Mouse (Mus musculus): ENCODE data around the gene Hacd2. TPM values are rescaled to one million over a fixed set of nuclear protein-coding genes. Genes with fewer than 3 reads are reported as not detected.

Gene Hacd2
- polyA plus RNA-seq, 1 experiment from 2014 or later: 103 TPM

GRCm38 (mm10) chr16:35038343-35039057, 16.3 kb downstream of the Hacd2 start:
- no peak overlapping the region for H3K27ac ChIP-seq
- H3K36me3 ChIP-seq: peaks cover 36% of the 10 kb centered on the region
- H3K9ac ChIP-seq: no peak overlapping the region
- H3K9me3 ChIP-seq (replicated peaks): no peaks in the 10 kb centered on the region
- H3K4me1 ChIP-seq: peaks cover 25% of the 10 kb centered on the region
- no peak for ATAC-seq (replicated peaks; ENCODE audit: low FRiP score)
- H3K4me3 ChIP-seq (replicated peaks): no peak overlapping the region
- H3K27me3 ChIP-seq: no peaks in the 10 kb centered on the region
- WGBS: 10% methylated on average over 4 of the region's 4 CpGs
- H3K4me2 ChIP-seq: no peak overlapping the region

DNA sequence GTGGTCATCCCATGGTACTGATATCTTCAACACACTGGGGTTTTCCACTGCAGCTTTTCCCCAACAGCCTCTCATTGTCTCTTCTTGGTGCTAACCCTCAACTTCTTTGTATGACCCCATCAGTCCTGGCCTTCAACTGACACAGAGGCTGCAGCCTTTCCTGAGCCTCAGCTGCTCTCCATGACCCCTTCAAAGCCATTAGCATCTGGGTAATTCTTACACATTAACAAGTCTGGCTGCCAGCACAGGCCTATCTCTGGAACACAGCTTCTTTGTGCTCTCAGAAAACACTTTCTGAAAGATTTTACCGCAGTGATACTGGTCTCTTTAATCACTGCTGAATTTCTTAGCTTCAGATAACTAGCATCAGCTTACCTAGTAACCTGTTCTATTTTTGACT, 17.9 kb downstream of the Hacd2 start:
- H3K9ac ChIP-seq: no peak overlapping the region
- no peak overlapping the region for H3K4me2 ChIP-seq
- peaks cover 15% of the 10 kb centered on the region for H3K4me1 ChIP-seq
- ATAC-seq (replicated peaks; ENCODE audit: low FRiP score): no peak
- peak overlapping the region; percentile 13; the same call in 1 of the 2 replicates for H3K27ac ChIP-seq
- H3K4me3 ChIP-seq (replicated peaks): no peak overlapping the region
- H3K9me3 ChIP-seq (replicated peaks): no peaks in the 10 kb centered on the region
- WGBS: 65% methylated on average over 1 of the region's 1 CpGs
- H3K27me3 ChIP-seq: no peaks in the 10 kb centered on the region
- peaks cover 36% of the 10 kb centered on the region for H3K36me3 ChIP-seq

DNA sequence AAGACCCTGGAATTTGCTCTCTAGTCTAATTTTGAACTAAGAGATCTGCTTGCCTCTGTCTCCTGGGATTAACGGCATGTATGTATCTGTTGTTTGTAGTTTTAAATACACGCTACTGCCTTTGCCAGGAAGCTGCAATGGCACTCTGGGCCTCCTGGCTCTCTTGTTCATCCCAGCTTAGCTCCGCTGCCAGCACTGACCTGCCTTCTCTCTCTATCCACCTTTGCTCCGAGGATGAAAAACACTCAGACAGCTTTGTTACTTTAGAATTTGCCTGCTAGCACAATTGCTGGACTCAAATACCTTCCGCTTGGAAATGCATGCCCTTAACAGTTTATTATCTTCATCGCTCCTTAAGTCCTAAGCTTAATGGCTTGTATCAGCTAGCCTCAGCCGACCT, 18.8 kb downstream of the Hacd2 start:
- no peaks in the 10 kb centered on the region for H3K9me3 ChIP-seq (replicated peaks)
- no peak overlapping the region for H3K4me3 ChIP-seq (replicated peaks)
- ATAC-seq (replicated peaks; ENCODE audit: low FRiP score): no peak
- H3K9ac ChIP-seq: no peak overlapping the region
- no peak overlapping the region for H3K27ac ChIP-seq
- peaks cover 30% of the 10 kb centered on the region for H3K36me3 ChIP-seq
- 86% methylated on average over 7 of the region's 7 CpGs for WGBS
- no peak overlapping the region for H3K4me2 ChIP-seq
- peaks cover 15% of the 10 kb centered on the region for H3K4me1 ChIP-seq
- H3K27me3 ChIP-seq: no peaks in the 10 kb centered on the region

DNA sequence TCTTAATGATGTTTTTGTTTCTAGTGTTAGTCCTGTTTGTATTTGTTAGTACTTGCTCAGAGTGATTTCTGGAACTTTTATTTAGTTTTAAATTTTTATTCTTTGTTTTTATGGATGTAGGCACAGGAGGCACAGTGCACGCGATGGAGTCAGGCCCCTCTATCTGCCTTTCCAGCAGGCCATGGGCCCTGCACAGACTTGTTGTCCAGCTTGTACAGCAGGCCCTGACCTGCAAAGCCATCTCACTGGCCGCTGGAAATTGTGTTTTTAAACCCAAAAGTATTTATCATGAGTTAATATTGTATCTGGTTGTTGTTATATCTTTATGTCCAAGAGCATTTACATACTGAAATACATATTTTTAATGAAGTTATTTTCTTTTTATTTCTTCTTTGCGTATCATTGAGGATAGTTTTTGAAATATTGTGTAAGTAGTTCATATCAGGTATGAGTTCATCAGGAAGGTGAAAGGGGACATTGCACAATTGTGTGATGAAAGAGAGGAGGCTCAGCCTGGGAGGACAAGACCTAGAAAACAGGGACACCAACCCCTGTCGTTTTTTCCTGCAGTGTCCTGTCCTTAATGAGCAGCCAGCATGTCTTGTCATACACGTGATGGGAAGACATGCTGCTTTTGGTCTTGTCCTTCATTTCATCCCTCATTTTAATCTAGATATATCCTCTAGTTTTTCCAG, 24.0 kb downstream of the Hacd2 start:
- Histone ChIP-seq H3K27ac (no peak overlapping the region), H3K27me3 (no peaks in the 10 kb centered on the region), H3K4me1 (peaks cover 4% of the 10 kb centered on the region; the same call in 1 of the 2 replicates), H3K36me3 (peaks cover 18% of the 10 kb centered on the region; the same call in 1 of the 2 replicates), H3K9ac (no peak overlapping the region), H3K9me3 (replicated peaks) (no peaks in the 10 kb centered on the region), H3K4me3 (replicated peaks) (no peak overlapping the region), H3K4me2 (no peak overlapping the region)
- WGBS: 83% methylated on average over 6 of the region's 6 CpGs
- ATAC-seq (replicated peaks; ENCODE audit: low FRiP score): no peak

DNA sequence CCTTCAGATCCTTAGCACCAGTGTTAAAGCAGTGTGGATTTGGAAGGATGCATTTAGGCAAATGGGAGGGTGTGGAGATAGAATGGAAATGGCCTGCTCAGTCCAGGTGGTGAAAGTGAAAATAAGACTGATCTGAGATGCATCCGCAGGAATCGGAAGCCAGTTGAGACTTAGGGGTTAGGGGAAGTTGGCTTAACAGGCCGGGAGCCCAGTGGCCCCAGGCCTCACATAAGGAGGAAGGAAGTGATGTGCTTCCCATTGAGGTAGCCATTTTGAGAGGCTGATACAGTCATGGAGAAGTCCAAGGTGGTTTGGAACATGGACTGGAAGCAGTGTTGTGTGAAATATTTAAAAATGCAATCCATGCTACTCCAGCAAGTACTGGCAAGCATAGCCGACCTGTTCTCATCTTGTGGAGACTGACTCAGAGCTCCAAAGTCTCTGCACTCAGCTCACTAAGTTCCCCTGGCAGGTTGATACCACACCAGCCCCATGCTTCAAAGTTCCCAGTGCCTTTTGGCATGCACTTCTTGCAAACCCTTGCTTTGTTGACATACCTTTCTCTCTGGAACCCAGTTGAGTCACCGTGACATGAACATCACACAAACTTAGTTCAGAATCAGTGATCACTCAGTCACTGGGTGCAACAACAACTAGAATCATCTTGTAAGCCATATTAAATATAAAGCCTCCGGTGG, 25.2 kb downstream of the Hacd2 start:
- Histone ChIP-seq H3K9ac (no peak overlapping the region), H3K27me3 (no peaks in the 10 kb centered on the region), H3K36me3 (peaks cover 7% of the 10 kb centered on the region; the same call in 1 of the 2 replicates), H3K27ac (no peak overlapping the region), H3K4me2 (no peak overlapping the region), H3K4me1 (peaks cover 5% of the 10 kb centered on the region; the same call in 1 of the 2 replicates), H3K9me3 (replicated peaks) (no peaks in the 10 kb centered on the region), H3K4me3 (replicated peaks) (no peak overlapping the region)
- ATAC-seq (replicated peaks; ENCODE audit: low FRiP score): no peak
- 89% methylated on average over 6 of the region's 6 CpGs for WGBS

DNA sequence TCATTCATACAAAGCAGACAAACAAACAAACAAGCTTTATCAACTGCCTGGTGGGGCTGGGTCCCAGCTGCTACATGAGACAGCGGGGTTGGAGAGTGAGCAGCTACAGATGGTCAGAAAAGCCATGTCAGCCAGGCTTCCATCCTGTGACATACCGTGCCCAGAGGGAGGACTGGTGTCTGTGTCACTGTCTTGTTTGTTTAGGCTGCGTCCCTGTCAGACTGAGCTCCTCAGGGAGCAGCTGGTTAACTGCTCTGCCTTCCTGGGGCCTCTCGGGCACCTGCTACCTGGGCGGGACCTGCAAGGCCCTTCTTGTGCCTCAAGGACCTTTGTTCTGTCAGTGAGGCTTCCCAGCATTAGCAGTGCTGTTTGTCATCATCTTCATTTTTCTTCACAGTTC, 28.8 kb downstream of the Hacd2 start:
- Histone ChIP-seq H3K4me3 (replicated peaks) (no peak overlapping the region), H3K4me2 (no peak overlapping the region), H3K27ac (no peak overlapping the region), H3K9me3 (replicated peaks) (no peaks in the 10 kb centered on the region), H3K4me1 (peaks cover 5% of the 10 kb centered on the region; the same call in 1 of the 2 replicates), H3K9ac (no peak overlapping the region), H3K36me3 (no peaks in the 10 kb centered on the region), H3K27me3 (no peaks in the 10 kb centered on the region)
- WGBS: 44% methylated on average over 5 of the region's 5 CpGs
- ATAC-seq (replicated peaks; ENCODE audit: low FRiP score): peak; percentile 85

DNA sequence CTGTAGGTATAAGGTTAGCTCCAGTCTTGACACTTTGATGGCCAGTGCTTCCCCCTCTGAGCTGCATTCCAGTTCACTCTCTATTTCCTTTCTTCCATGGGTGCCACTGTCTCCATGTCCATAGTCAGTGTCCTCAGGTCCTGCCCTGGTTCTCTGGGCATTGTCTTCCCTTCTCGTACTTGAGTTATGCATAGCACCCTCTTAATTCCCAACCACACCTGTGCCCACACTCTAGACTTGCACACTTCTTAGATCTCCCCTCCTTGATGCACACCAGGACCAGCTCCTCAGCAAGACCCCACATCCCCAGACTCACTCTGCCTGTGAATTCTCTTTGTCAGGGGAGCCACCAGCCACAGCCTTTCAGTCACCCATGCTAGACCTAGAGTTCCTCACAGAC, 30.0 kb downstream of the Hacd2 start:
- H3K27ac ChIP-seq: no peak overlapping the region
- H3K4me1 ChIP-seq: peaks cover 7% of the 10 kb centered on the region; the same call in 1 of the 2 replicates
- whole genome bisulfite sequencing: 80% methylated on average over 1 of the region's 1 CpGs
- ATAC-seq (replicated peaks; ENCODE audit: low FRiP score): no peak
- no peaks in the 10 kb centered on the region for H3K36me3 ChIP-seq
- H3K27me3 ChIP-seq: no peaks in the 10 kb centered on the region
- no peak overlapping the region for H3K4me3 ChIP-seq (replicated peaks)
- H3K9me3 ChIP-seq (replicated peaks): no peaks in the 10 kb centered on the region
- no peak overlapping the region for H3K4me2 ChIP-seq
- H3K9ac ChIP-seq: no peak overlapping the region

DNA sequence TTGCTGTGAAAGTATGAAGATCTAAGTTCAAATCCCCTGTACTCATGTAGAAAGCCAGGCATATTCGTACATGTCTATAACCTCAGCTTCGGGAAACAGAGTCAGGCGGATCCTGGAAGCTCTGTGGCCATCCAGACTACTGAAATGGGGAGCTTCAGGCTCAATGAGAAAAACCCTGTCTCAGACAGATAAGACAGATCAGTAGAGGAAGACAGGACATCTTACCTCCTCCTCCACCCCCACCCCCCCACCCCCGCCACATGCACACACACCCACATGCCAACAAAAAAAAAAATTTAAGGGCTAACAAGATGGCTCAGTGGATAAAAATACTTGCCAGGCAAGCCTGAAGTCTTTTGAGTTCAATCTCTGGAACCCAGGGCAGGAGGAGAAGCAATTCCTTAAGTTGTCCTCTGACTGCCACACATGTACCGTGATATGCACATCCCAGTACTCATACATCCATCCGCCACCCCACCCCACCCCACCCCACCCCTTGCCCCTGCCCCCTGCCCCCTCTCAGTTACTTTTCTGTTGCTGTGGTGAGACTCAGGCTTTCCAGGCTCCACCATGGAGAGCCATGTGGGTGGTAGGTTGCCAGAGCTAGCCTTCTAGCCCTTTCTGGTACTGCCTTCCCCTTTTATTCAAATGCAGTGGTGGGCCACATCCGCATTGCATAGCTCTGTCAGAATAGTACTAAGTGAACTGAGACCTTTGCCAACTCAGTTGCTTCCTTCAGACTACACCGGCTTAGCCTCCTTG, 32.4 kb downstream of the Hacd2 start:
- no peaks in the 10 kb centered on the region for H3K36me3 ChIP-seq
- no peak overlapping the region for H3K4me3 ChIP-seq (replicated peaks)
- H3K27me3 ChIP-seq: no peaks in the 10 kb centered on the region
- 89% methylated on average over 8 of the region's 8 CpGs for WGBS
- no peak overlapping the region for H3K27ac ChIP-seq
- H3K4me1 ChIP-seq: peaks cover 7% of the 10 kb centered on the region; the same call in 1 of the 2 replicates
- no peak overlapping the region for H3K4me2 ChIP-seq
- no peak overlapping the region for H3K9ac ChIP-seq
- no peaks in the 10 kb centered on the region for H3K9me3 ChIP-seq (replicated peaks)
- ATAC-seq (replicated peaks; ENCODE audit: low FRiP score): no peak

DNA sequence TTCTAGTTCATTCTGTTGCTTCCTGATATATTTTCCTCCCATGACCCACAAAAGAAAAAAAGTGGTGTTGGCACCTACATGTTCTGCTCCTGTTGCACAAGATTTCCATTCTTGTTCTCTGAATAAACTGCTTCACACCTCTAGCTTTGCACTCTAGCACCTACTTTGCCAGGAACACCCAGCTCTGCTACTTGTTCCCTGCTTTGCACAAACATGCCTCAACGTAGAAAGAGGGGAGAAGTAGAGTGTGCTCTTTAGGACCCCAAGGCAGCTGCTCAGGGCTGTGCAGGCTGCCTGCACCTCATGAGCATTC, 32.9 kb downstream of the Hacd2 start:
- Histone ChIP-seq H3K4me2 (no peak overlapping the region), H3K27me3 (no peaks in the 10 kb centered on the region), H3K4me1 (peaks cover 7% of the 10 kb centered on the region; the same call in 1 of the 2 replicates), H3K36me3 (no peaks in the 10 kb centered on the region), H3K27ac (no peak overlapping the region), H3K4me3 (replicated peaks) (no peak overlapping the region), H3K9me3 (replicated peaks) (no peaks in the 10 kb centered on the region), H3K9ac (no peak overlapping the region)
- 64% methylated on average over 1 of the region's 1 CpGs for WGBS
- no peak for ATAC-seq (replicated peaks; ENCODE audit: low FRiP score)

GRCm38 (mm10) chr16:35055861-35056260, 33.6 kb downstream of the Hacd2 start:
- Histone ChIP-seq H3K4me1 (peaks cover 7% of the 10 kb centered on the region; the same call in 1 of the 2 replicates), H3K36me3 (no peaks in the 10 kb centered on the region), H3K27ac (no peak overlapping the region), H3K9me3 (replicated peaks) (no peaks in the 10 kb centered on the region), H3K4me2 (no peak overlapping the region), H3K27me3 (no peaks in the 10 kb centered on the region), H3K4me3 (replicated peaks) (no peak overlapping the region), H3K9ac (no peak overlapping the region)
- ATAC-seq (replicated peaks; ENCODE audit: low FRiP score): no peak
- WGBS: 93% methylated on average over 1 of the region's 1 CpGs

DNA sequence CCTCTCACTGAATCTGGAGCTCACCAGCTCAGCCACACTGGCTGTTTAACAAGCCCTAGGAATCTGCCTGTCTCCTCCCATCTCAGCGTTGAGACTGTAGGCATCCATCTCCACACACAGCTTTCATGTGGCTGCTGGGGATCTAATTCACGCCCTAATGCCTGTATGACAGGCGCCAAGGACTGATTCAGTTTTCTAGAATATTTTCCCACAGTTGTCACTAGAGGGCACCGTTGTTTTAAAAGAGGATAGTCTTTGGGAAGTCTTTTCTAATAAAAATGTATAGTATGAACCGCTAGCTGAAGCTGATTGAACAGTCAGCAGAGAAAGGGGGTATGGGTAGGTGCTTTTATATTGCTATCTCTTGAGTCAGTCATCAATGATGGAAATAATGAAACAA, 34.1 kb downstream of the Hacd2 start:
- Histone ChIP-seq H3K9ac (no peak overlapping the region), H3K4me3 (replicated peaks) (no peak overlapping the region), H3K36me3 (no peaks in the 10 kb centered on the region), H3K4me1 (0 out of 2 replicates have a peak, but pooled peaks cover 3% of the 10 kb centered on the region), H3K4me2 (no peak overlapping the region), H3K27ac (no peak overlapping the region), H3K27me3 (no peaks in the 10 kb centered on the region), H3K9me3 (replicated peaks) (no peaks in the 10 kb centered on the region)
- 35% methylated on average over 5 of the region's 5 CpGs for WGBS
- no peak for ATAC-seq (replicated peaks; ENCODE audit: low FRiP score)
